Mouse (Mus musculus): ENCODE data around the gene Stambpl1.

DNA sequence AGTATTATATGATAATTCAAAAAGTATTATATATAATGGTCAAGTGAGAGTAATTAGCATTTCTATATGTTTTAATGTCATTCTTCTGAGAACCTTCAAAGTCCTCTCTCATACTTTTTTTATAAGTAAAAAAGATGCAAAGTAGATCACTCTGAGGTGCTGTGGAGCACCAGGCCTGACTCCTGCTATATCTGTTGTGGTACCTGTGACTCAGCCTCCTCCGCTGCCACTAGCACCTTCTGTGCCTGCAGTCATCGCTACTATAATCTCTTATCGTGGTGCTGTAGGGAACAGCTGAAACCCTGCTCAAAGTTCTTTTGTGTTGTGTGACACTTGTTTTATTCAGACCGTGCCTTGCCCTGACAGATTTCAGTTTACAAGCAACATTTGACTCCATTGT lies 25.6 kb upstream of the Stambpl1 start:
- no peak for TF ChIP-seq CTCF (IDR thresholded peaks at IDR 0.05)
- no peak for TF ChIP-seq EP300 (IDR thresholded peaks at IDR 0.05)

All from lung, postnatal 0 days (tissue).